Mouse (Mus musculus): Measurements from ENCODE around the gene Dhcr7.

Gene Dhcr7

GRCm38 (mm10) chr7:143833581-143834190 is 10.7 kb downstream of the Dhcr7 start:
- no peak for DNase-seq (ENCODE audit: low read depth, low spot score)

GRCm38 (mm10) chr7:143834316-143834715 is 11.4 kb downstream of the Dhcr7 start:
- DNase-seq (ENCODE audit: low read depth, low spot score), result no peak

GRCm38 (mm10) chr7:143834972-143835371 is 12.0 kb downstream of the Dhcr7 start:
- DNase-seq (ENCODE audit: low read depth, low spot score), result no peak

GRCm38 (mm10) chr7:143837705-143838358 is 14.9 kb downstream of the Dhcr7 start:
- no peak for DNase-seq (ENCODE audit: low read depth, low spot score)

GRCm38 (mm10) chr7:143840121-143840520 is 17.2 kb downstream of the Dhcr7 start:
- DNase-seq (ENCODE audit: low read depth, low spot score), result no peak

- DNase-seq (ENCODE audit: low read depth, low spot score), result no peak
Observed at GRCm38 (mm10) chr7:143841301-143841700, 18.4 kb downstream of the Dhcr7 start.

GRCm38 (mm10) chr7:143848127-143848767 is 25.3 kb downstream of the Dhcr7 start:
- no peak for DNase-seq (ENCODE audit: low read depth, low spot score)

- peak; percentile 37 for DNase-seq (ENCODE audit: low read depth, low spot score)
Observed at GRCm38 (mm10) chr7:143848768-143849482, 26.0 kb downstream of the Dhcr7 start.

GRCm38 (mm10) chr7:143866538-143866937 is 43.6 kb downstream of the Dhcr7 start, which contains the start of gene Gm498:
Gene Gm498, plus strand, starts transcription at chr7:143866838.
- no peak for DNase-seq (ENCODE audit: low read depth, low spot score)

- no peak for DNase-seq (ENCODE audit: low read depth, low spot score)
Observed at GRCm38 (mm10) chr7:143868874-143869273, 45.9 kb downstream of the Dhcr7 start.

GRCm38 (mm10) chr7:143883717-143884116 is 60.8 kb downstream of the Dhcr7 start:
- no peak for DNase-seq (ENCODE audit: low read depth, low spot score)

GRCm38 (mm10) chr7:143891146-143891545 is 68.2 kb downstream of the Dhcr7 start:
- no peak for DNase-seq (ENCODE audit: low read depth, low spot score)

- DNase-seq (ENCODE audit: low read depth, low spot score), result peak; percentile 54
Observed at GRCm38 (mm10) chr7:143892361-143892760, 69.4 kb downstream of the Dhcr7 start.
